In the genomic region with DNA sequence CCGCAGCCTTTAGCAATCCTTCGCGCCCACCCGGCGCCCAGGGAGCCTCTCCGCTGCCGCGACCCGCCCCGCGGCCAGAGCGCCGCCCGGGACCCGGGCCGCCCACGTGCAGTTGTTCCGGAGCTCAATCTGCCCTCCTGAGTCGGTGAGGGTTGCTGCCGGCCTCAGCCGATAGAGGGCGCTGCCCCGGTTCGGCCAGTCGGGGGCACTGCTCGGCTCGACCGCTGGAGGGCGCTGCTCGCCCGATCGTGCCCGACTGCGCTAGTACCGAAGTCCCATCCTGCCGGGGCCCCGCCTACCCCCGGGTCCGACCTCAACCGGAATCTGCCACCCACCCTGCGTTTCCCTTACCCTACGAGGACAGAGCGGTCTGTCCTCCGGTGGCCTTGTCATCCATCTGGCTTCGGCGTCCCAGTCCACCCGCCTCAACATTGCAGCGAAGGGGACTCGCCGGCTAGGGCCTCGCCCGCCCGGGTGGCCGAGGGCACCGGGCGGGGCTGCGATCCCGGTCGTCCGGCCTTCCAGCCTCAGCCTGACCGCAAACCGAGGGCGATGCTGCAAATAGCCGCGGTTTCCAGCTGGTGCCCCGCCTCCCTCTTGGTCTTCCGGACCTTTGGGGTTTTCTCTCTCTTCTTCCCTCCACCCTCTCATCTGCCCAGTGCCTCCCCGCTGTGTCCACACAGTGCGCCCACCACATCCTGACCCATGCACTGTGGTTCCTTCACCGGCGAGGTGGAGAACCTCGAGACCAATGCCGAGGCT, we compare ENCODE assay signal across 8 mouse cellular contexts. TPM values are rescaled to one million over a fixed set of nuclear protein-coding genes. Genes with fewer than 3 reads are reported as not detected.
DNase-seq lines count a peak whose midpoint lies in the region; ATAC-seq and TF ChIP-seq lines count a peak whose summit lies in the region.

No protein-coding gene starts in this region.

- H3K9me3 ChIP-seq in hindbrain, embryonic 11.5 days (ENCODE audit: control insufficient read depth, low read length), result no peaks in the 10 kb centered on the region
- no peaks in the 10 kb centered on the region for H3K9me3 ChIP-seq in lung, postnatal 0 days (ENCODE audit: low read length)

- peak; percentile 66 for ATAC-seq in hindbrain, embryonic 11.5 days (ENCODE audit: low FRiP score)
- ATAC-seq in lung, postnatal 0 days, result peak; percentile 82

- peak overlapping the region; percentile 78 for H3K4me2 ChIP-seq in hindbrain, embryonic 11.5 days (replicated peaks; ENCODE audit: low read depth, low read length)
- H3K4me2 ChIP-seq in lung, postnatal 0 days (replicated peaks; ENCODE audit: low read depth, low read length), result peak overlapping the region; percentile 83

- H3K4me1 ChIP-seq in hindbrain, embryonic 11.5 days (replicated peaks; ENCODE audit: control insufficient read depth, insufficient read depth, low read length), result peaks cover 8% of the 10 kb centered on the region
- no peaks in the 10 kb centered on the region for H3K4me1 ChIP-seq in lung, postnatal 0 days (ENCODE audit: insufficient read depth, low read depth, low read length)

- DNase-seq in NIH3T3 (ENCODE audit: low read depth), result peak; percentile 92
- DNase-seq in cerebellum, adult 9-11 months, result peak; percentile 88
- DNase-seq in frontal cortex, adult 2 months (ENCODE audit: extremely low spot score in 1 of 2, low spot score in 1 of 2), result peak; percentile 52 to 91
- DNase-seq in hindbrain, embryonic 11.5 days (ENCODE audit: low spot score), result peak; percentile 94
- peak; percentile 95 to 96 for DNase-seq in layer of hippocampus, postnatal 10 days (ENCODE audit: low spot score in 2 of 2)
- peak; percentile 93 for DNase-seq in lung, postnatal 0 days (ENCODE audit: low spot score)
- peak; percentile 93 for DNase-seq in ovary, postnatal 10 days (ENCODE audit: low spot score)
- peak; percentile 90 for DNase-seq in thymus, postnatal 0 days (ENCODE audit: low spot score)

- TF ChIP-seq EP300 in lung, postnatal 0 days (IDR thresholded peaks at IDR 0.05), result peak; percentile 66

- peak overlapping the region; percentile 45 for H3K4me3 ChIP-seq in hindbrain, embryonic 11.5 days (ENCODE audit: low read depth, low read length)
- peak overlapping the region; percentile 49 for H3K4me3 ChIP-seq in lung, postnatal 0 days (ENCODE audit: low read depth, low read length)

- under 1% methylated on average over 73 of the region's 73 CpGs for WGBS in hindbrain, embryonic 11.5 days
- 1% methylated on average over 72 of the region's 73 CpGs for WGBS in lung, postnatal 0 days

- H3K27me3 ChIP-seq in hindbrain, embryonic 11.5 days (ENCODE audit: control insufficient read depth, insufficient read depth, low read length), result no peaks in the 10 kb centered on the region
- H3K27me3 ChIP-seq in lung, postnatal 0 days (replicated peaks; ENCODE audit: insufficient read depth, low read length), result no peaks in the 10 kb centered on the region

- peak overlapping the region; percentile 58 for H3K9ac ChIP-seq in hindbrain, embryonic 11.5 days (ENCODE audit: low read depth, low read length)
- H3K9ac ChIP-seq in lung, postnatal 0 days (replicated peaks; ENCODE audit: low read depth), result peak overlapping the region; percentile 44

- peak overlapping the region; percentile 17; the same call in 1 of the 2 replicates for H3K27ac ChIP-seq in hindbrain, embryonic 11.5 days (ENCODE audit: low read depth, low read length)
- H3K27ac ChIP-seq in lung, postnatal 0 days (ENCODE audit: low read length), result peak overlapping the region; percentile 74

- peak; percentile 100 for TF ChIP-seq CTCF in lung, postnatal 0 days (IDR thresholded peaks at IDR 0.05)

- H3K36me3 ChIP-seq in hindbrain, embryonic 11.5 days (ENCODE audit: control insufficient read depth, insufficient read depth, low read length), result no peaks in the 10 kb centered on the region
- H3K36me3 ChIP-seq in lung, postnatal 0 days (ENCODE audit: insufficient read depth, low read length), result no peaks in the 10 kb centered on the region

RNA-seq across cellular contexts. Expression of gene Tac4, which starts 2.1 kb away (rescaled TPM):
- polyA plus RNA-seq in frontal cortex, adult 2 months (2012; rRNA removed), result 0.12 TPM in 1 of 2 replicates, not detected in the other
- polyA plus RNA-seq in hindbrain, embryonic 11.5 days (2014; fragmentation: Nextera tagmentation; extraction: Ambion mirVana), result 0.22 TPM in 1 of 2 replicates, not detected in the other
- total RNA-seq in layer of hippocampus, postnatal 10 days (2021), result not detected
- polyA plus RNA-seq in lung, postnatal 0 days (2015; fragmentation: Nextera tagmentation; extraction: Ambion mirVana), result 0.18 and 0.25 TPM in 2 replicates
- 0.21 and 0.27 TPM in 2 replicates for polyA plus RNA-seq in thymus, postnatal 0 days (2015; fragmentation: Nextera tagmentation; extraction: Ambion mirVana)

RNA-seq across cellular contexts. Expression of gene Kat7, which starts 50.8 kb away (rescaled TPM):
- polyA plus RNA-seq in frontal cortex, adult 2 months (2012; rRNA removed), result 55.2 and 55.4 TPM in 2 replicates
- polyA plus RNA-seq in hindbrain, embryonic 11.5 days (2014; fragmentation: Nextera tagmentation; extraction: Ambion mirVana), result 63.8 and 79.7 TPM in 2 replicates
- 10 to 100 TPM; 59.2 to 63.1 TPM for total RNA-seq in layer of hippocampus, postnatal 10 days (2021)
- 30.7 and 33.5 TPM in 2 replicates for polyA plus RNA-seq in lung, postnatal 0 days (2015; fragmentation: Nextera tagmentation; extraction: Ambion mirVana)
- 56.8 and 57.9 TPM in 2 replicates for polyA plus RNA-seq in thymus, postnatal 0 days (2015; fragmentation: Nextera tagmentation; extraction: Ambion mirVana)

Comparison
In these comparisons a context has a peak if more than half of its experiments do, and no peak if none do; other contexts are left out.
1. Peak in every context shown above with its lines: DNase-seq, ATAC-seq, H3K4me3 ChIP-seq and H3K27ac ChIP-seq.